Mouse (Mus musculus) cerebellum, adult 2 months (tissue): ENCODE data around the gene Tle2. TPM values are rescaled to one million over a fixed set of nuclear protein-coding genes. Genes with fewer than 3 reads are reported as not detected.

Source experiments
- DNase-seq, 2 experiments: peaks; one replicate each; pipeline ENCODE4 v3.0.0; 2021
- H3K27ac ChIP-seq: fragments of 200-500 bp; 2 replicates; pipeline ENCODE4 v1.5.1; 2012; ENCODE audit warnings: low read length, control low read depth, inconsistent platforms; ENCODE audit not compliant: insufficient read depth
- H3K27me3 ChIP-seq: fragments of 200-500 bp; 2 replicates; pipeline ENCODE4 v1.6.1; 2012; ENCODE audit warnings: inconsistent platforms, mild to moderate bottlenecking, low read length, moderate library complexity; ENCODE audit not compliant: control insufficient read depth, insufficient read depth
- H3K4me1 ChIP-seq: fragments of 200-500 bp; 2 replicates; pipeline ENCODE4 v1.6.1; 2011; ENCODE audit warnings: low read length; ENCODE audit not compliant: control insufficient read depth, insufficient read depth
- H3K4me3 ChIP-seq: fragments of 200-500 bp; replicated peaks from 2 replicates; pipeline ENCODE3; 2011; ENCODE audit warnings: mild to moderate bottlenecking, low read depth, low read length, control low read depth; ENCODE audit not compliant: insufficient read depth
- CTCF ChIP-seq: fragments of 200-500 bp; IDR thresholded peaks from 2 replicates; pipeline ENCODE4 v1.5.1; 2011; ENCODE audit warnings: low read depth, mild to moderate bottlenecking, control low read depth, low read length, moderate library complexity, borderline replicate concordance; ENCODE audit not compliant: insufficient read depth
- POLR2A ChIP-seq: fragments of 200-500 bp; IDR thresholded peaks from 2 replicates; pipeline ENCODE4 v1.6.1; 2011; ENCODE audit warnings: low read length, control low read depth, borderline replicate concordance; ENCODE audit not compliant: insufficient read depth
- WGBS: fragments of 180-500 bp; shearing (Covaris S2); methylation state at CpG from one replicate; pipeline ENCODE4 v1.1.7; 2018; 5-methylcytosine and 5-hydroxymethylcytosine counted together
- polyA plus RNA-seq: library from polyadenylated mRNA; depleted of rRNA; stranded (reverse); fragments of >200 nt; gene quantifications from 2 replicates; pipeline ENCODE4 v1.2.3, GENCODE M21; 2012

Gene Tle2
- polyA plus RNA-seq, 1 experiment, result 282 TPM

GRCm38 (mm10) chr10:81564734-81565133, 9.6 kb upstream of the Tle2 start:
- no peaks in the 10 kb centered on the region for H3K27me3 ChIP-seq
- TF ChIP-seq POLR2A (no peak), CTCF (peak; percentile 72)
- WGBS, result 19% methylated on average over 10 of the region's 10 CpGs
- no peak overlapping the region for H3K4me3 ChIP-seq
- peaks cover 42% of the 10 kb centered on the region for H3K4me1 ChIP-seq
- DNase-seq, result peak; percentile 70 to 72
- H3K27ac ChIP-seq, result no peak overlapping the region

GRCm38 (mm10) chr10:81565257-81566228, 8.8 kb upstream of the Tle2 start:
- no peaks in the 10 kb centered on the region for H3K27me3 ChIP-seq
- H3K27ac ChIP-seq, result no peak overlapping the region
- H3K4me3 ChIP-seq, result no peak overlapping the region
- 46% methylated on average over 20 of the region's 20 CpGs for WGBS
- H3K4me1 ChIP-seq, result peaks cover 47% of the 10 kb centered on the region
- TF ChIP-seq POLR2A (no peak), CTCF (no peak)
- DNase-seq, result no peak

- H3K4me1 ChIP-seq, result peaks cover 41% of the 10 kb centered on the region
- no peak for TF ChIP-seq POLR2A
- TF ChIP-seq CTCF, result no peak
- H3K27ac ChIP-seq, result no peak overlapping the region
- no peak overlapping the region for H3K4me3 ChIP-seq
- 38% methylated on average over 16 of the region's 16 CpGs for WGBS
- no peaks in the 10 kb centered on the region for H3K27me3 ChIP-seq
- no peak for DNase-seq
Measured at GRCm38 (mm10) chr10:81568381-81569191, 5.8 kb upstream of the Tle2 start.

DNA sequence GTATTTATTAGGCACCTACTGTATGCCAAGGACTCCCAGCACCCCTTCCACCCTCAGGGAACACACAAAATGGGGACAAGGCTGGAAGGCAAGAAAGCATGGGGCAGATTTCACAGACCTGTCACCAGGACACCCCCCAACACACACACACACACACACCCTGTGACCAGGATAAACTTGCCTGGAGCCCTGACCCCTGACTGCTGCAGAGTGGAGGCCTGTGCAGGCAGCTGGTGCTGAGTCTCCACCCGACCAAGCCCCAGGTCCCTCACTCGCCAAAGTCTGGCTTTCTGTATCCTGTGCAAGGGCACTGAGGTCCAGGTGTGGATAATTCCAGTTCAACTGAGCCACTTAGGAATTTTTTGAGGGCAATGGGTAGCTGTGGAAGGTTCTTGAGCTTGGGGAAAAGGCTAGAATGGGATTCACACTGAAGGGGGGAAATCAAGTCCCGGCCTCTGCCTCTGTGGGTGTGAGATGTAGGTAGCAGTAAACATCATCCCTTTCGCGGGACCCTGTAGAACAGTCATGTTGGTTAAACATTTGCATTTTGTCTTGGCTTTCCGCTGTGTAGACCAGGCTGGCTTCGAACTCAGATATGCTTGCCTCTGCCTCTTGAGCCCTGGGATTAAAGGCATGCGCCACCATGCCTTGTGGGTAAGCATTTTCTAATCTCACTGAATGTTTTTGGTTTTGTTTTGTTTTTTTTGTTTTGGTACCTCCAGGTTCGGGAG, 4.7 kb upstream of the Tle2 start:
- TF ChIP-seq POLR2A, result no peak
- TF ChIP-seq CTCF, result no peak
- WGBS, result 89% methylated on average over 9 of the region's 9 CpGs
- Histone ChIP-seq H3K4me3 (no peak overlapping the region), H3K4me1 (peaks cover 35% of the 10 kb centered on the region), H3K27me3 (no peaks in the 10 kb centered on the region), H3K27ac (no peak overlapping the region)
- no peak for DNase-seq

DNA sequence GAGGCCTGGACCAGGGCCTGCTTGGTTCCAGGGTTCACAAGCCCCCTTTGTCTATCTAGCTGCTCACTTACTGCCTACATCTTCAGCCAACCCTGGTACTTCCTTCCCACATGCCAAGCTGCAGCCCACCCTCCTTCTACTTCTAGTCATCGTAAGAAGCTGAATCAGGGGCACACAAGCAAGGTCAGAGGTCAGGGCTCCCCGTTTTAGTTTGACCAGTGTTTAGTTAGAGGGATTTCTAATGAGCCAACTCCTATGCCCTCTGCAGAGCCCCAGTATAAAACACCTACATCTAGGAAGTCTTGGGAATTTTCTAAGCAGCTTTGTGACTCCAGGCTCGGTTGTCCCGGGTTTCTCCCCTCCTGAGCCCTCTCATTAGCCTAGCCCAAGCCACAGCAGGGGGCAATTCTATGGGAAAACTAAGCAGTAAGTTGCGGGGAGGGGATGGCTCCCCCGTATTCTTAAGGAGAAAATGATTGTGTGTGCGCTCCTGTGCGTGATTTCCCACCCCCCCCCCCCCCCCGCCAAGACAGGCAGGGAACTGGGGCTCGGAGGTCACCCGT, 4.0 kb upstream of the Tle2 start:
- H3K4me1 ChIP-seq, result peaks cover 34% of the 10 kb centered on the region
- no peaks in the 10 kb centered on the region for H3K27me3 ChIP-seq
- peak overlapping the region; percentile 49; the same call in 1 of the 2 replicates for H3K27ac ChIP-seq
- H3K4me3 ChIP-seq, result peak overlapping the region; percentile 87
- no peak for DNase-seq
- WGBS, result 8% methylated on average over 11 of the region's 11 CpGs
- TF ChIP-seq POLR2A (no peak), CTCF (no peak)

GRCm38 (mm10) chr10:81570831-81571500, 3.4 kb upstream of the Tle2 start:
- peak; percentile 96 to 97 for DNase-seq
- H3K4me3 ChIP-seq, result peak overlapping the region; percentile 87
- H3K4me1 ChIP-seq, result peaks cover 30% of the 10 kb centered on the region
- no peaks in the 10 kb centered on the region for H3K27me3 ChIP-seq
- TF ChIP-seq POLR2A (peak; percentile 22; the same call in 1 of the 2 replicates), CTCF (no peak)
- peak overlapping the region; percentile 67; the same call in 1 of the 2 replicates for H3K27ac ChIP-seq
- WGBS, result under 1% methylated on average over 33 of the region's 34 CpGs

DNA sequence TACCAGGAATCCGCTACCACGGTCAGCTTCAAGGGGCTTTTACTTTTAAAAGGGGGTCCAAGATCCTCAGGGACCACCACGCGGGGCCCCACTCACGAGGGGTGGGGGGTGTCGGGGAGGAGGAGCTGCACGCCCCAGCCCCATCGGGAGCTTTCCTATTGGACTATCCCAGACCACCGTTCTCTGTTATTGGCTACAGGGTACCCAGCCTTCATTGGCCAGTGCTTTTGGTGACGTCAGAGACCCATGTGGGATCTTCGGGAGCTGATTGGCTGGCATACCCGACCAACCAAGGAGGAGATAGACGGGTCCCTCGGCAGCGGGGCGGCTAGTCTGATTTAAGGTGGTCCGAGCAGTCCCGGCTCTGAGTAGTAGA, 2.9 kb upstream of the Tle2 start:
- DNase-seq, result peak; percentile 99 to 100
- Histone ChIP-seq H3K27ac (peak overlapping the region; percentile 91), H3K27me3 (no peaks in the 10 kb centered on the region), H3K4me1 (peaks cover 33% of the 10 kb centered on the region), H3K4me3 (peak overlapping the region; percentile 87)
- under 1% methylated on average over 18 of the region's 18 CpGs for WGBS
- TF ChIP-seq CTCF, result no peak
- peak; percentile 44; the same call in 1 of the 2 replicates for TF ChIP-seq POLR2A
